Mouse (Mus musculus): ENCODE results near the gene Ddx56. TPM values are rescaled to one million over a fixed set of nuclear protein-coding genes. Genes with fewer than 3 reads are reported as not detected.
A peak's percentile ranks its signal among the peaks of the same experiment; 100 is the strongest.
"Not testable (repeated sequence)": the region's sequence is repeated elsewhere in the genome, so short reads cannot be mapped to it uniquely, and the experiment has no call there.

The Ddx56 gene
- total RNA-seq, 2 experiments from 2014 or later, result 44.9 to 47.5 TPM

- DNase-seq (ENCODE audit: low spot score in 2 of 2), result no peak
These were observed 6.0 kb upstream of the Ddx56 start for GRCm38 (mm10) chr11:6273607-6274006.

- DNase-seq (ENCODE audit: low spot score in 2 of 2), result no peak
These were observed 951 bp downstream of the Ddx56 start for GRCm38 (mm10) chr11:6266621-6267020.

GRCm38 (mm10) chr11:6261434-6262082 lies 6.0 kb downstream of the Ddx56 start:
- peak; percentile 67 to 78 for DNase-seq (ENCODE audit: low spot score in 2 of 2)

GRCm38 (mm10) chr11:6259413-6259812 lies 8.2 kb downstream of the Ddx56 start:
- no peak for DNase-seq (ENCODE audit: low spot score in 2 of 2)

GRCm38 (mm10) chr11:6256490-6257072 lies 11.0 kb downstream of the Ddx56 start:
- no peak for DNase-seq (ENCODE audit: low spot score in 2 of 2)

- DNase-seq (ENCODE audit: low spot score in 2 of 2), result not testable (repeated sequence)
These were observed 13.0 kb downstream of the Ddx56 start for GRCm38 (mm10) chr11:6254602-6255001.

- no peak for DNase-seq (ENCODE audit: low spot score in 2 of 2)
These were observed 14.7 kb downstream of the Ddx56 start for GRCm38 (mm10) chr11:6252824-6253223.

GRCm38 (mm10) chr11:6252248-6252647 lies 15.3 kb downstream of the Ddx56 start:
- no peak for DNase-seq (ENCODE audit: low spot score in 2 of 2)

GRCm38 (mm10) chr11:6244707-6245106 lies 22.9 kb downstream of the Ddx56 start:
- DNase-seq (ENCODE audit: low spot score in 2 of 2), result no peak

GRCm38 (mm10) chr11:6233025-6233424 lies 34.5 kb downstream of the Ddx56 start:
- no peak for DNase-seq (ENCODE audit: low spot score in 2 of 2)

GRCm38 (mm10) chr11:6230012-6230411 lies 37.6 kb downstream of the Ddx56 start, which contains the start of gene Npc1l1:
Gene Npc1l1, minus strand, starts transcription at chr11:6230143.
- DNase-seq (ENCODE audit: low spot score in 2 of 2), result no peak

GRCm38 (mm10) chr11:6224541-6225229 lies 42.9 kb downstream of the Ddx56 start:
- peak in 1 of 2 experiments; percentile 14 for DNase-seq (ENCODE audit: low spot score in 2 of 2)

- DNase-seq (ENCODE audit: low spot score in 2 of 2), result no peak
These were observed 45.4 kb downstream of the Ddx56 start for GRCm38 (mm10) chr11:6222187-6222586.

GRCm38 (mm10) chr11:6219967-6220366 lies 47.6 kb downstream of the Ddx56 start:
- DNase-seq (ENCODE audit: low spot score in 2 of 2), result peak in 1 of 2 experiments; percentile 24

- DNase-seq (ENCODE audit: low spot score in 2 of 2), result no peak
These were observed 49.2 kb downstream of the Ddx56 start for GRCm38 (mm10) chr11:6218189-6218896.

- no peak for DNase-seq (ENCODE audit: low spot score in 2 of 2)
These were observed 50.7 kb downstream of the Ddx56 start for GRCm38 (mm10) chr11:6216834-6217233.

Other genes starting within 250 kb of the Ddx56 start
- gene Camk2b, start 201.4 kb downstream of the Ddx56 start, total RNA-seq (2021), result 1,000 to 10,000 TPM in 1 of 2 experiments, 100 to 1,000 TPM in 1; 997 to 1,016 TPM
- gene A730071L15Rik, start 67.7 kb downstream of the Ddx56 start, total RNA-seq (2021), result under 1 TPM; 0.28 to 0.31 TPM
- gene Nudcd3, start 67.4 kb downstream of the Ddx56 start, total RNA-seq (2021), result 100 to 1,000 TPM; 116 to 122 TPM
- under 1 TPM; 0.23 to 0.24 TPM for gene Npc1l1, start 37.6 kb downstream of the Ddx56 start, total RNA-seq (2021)
- 10 to 100 TPM; 82.4 to 83.1 TPM for gene Tmed4, start 7.1 kb upstream of the Ddx56 start, total RNA-seq (2021)
- 100 to 1,000 TPM; 252 to 261 TPM for gene Ogdh, start 23.9 kb upstream of the Ddx56 start, total RNA-seq (2021)
- 100 to 1,000 TPM; 165 to 169 TPM for gene Zmiz2, start 121.3 kb upstream of the Ddx56 start, total RNA-seq (2021)
- gene Ppia, start 147.7 kb upstream of the Ddx56 start, total RNA-seq (2021), result 1,000 to 10,000 TPM; 1,939 to 1,976 TPM
- gene H2afv, start 176.7 kb upstream of the Ddx56 start, total RNA-seq (2021), result 10 to 100 TPM; 39.7 to 40.2 TPM
- 100 to 1,000 TPM; 258 to 283 TPM for gene Purb, start 208.1 kb upstream of the Ddx56 start, total RNA-seq (2021)